Mouse (Mus musculus) embryonic fibroblast, embryonic 13.5 days (primary cell): Measurements from ENCODE around the gene Lamtor2.

Source experiments
- CTCF ChIP-seq: IDR thresholded peaks from 2 replicates; pipeline ENCODE4 v1.5.1; 2011; ENCODE audit warnings: mild to moderate bottlenecking, control low read depth, low read length, moderate library complexity, borderline replicate concordance; ENCODE audit not compliant: insufficient read depth
- POLR2A ChIP-seq: IDR thresholded peaks from 2 replicates; pipeline ENCODE4 v1.6.1; 2011; ENCODE audit warnings: low read depth, mild to moderate bottlenecking, control low read depth, low read length, moderate library complexity

- TF ChIP-seq POLR2A (no peak), CTCF (no peak)
These were observed 24.2 kb downstream of the Lamtor2 start for GRCm38 (mm10) chr3:88528646-88529045.
